Mouse (Mus musculus): ENCODE data around the gene Pik3cd.

DNA sequence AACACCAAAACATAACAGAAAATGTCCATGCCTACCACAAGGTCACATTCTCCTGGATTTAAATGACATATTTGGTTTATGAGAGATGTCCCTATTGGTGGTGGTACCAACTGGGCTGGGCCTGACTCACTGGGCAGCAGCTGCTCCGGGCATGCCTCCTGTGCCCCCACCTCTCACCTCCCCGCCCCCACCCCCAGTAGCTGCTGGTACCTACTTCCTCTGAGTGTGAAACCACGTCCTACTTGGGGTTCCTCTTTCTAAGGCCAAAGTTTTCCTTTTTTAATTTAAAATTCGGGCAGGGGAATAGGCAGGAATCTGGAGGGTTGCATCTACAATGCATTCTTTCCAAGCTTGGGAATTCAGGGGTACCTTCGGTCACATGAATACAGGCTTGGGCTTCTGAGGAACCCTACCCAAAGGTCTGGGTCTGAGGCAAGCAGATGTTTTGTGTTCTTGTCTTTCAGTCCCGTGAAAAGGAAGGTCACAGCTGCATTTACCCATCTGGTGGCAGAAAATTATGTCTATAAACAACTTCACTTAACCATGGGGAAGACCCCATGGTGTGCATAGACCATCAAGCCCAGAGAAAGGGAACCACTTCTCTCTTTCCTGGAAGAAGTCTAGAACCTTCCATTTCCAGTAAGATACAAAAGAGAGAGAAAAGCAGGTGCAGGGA, 37.2 kb downstream of the Pik3cd start:
- TF ChIP-seq CTCF (IDR thresholded peaks at IDR 0.05; ENCODE audit: borderline replicate concordance, insufficient read depth, low read length): no peak
- TF ChIP-seq POLR2A (IDR thresholded peaks at IDR 0.05; ENCODE audit: low read depth, low read length): no peak

All from embryonic fibroblast, embryonic 13.5 days (primary cell).